Mouse (Mus musculus) cerebellum, adult 18-20 months (tissue): ENCODE measurements around the gene Vmn1r19.
"Not testable (repeated sequence)": the region's sequence is repeated elsewhere in the genome, so short reads cannot be mapped to it uniquely, and the experiment has no call there.

Experiments
- DNase-seq, 2 experiments: peaks; one replicate each; pipeline ENCODE4 v3.0.0; 2021

The Vmn1r19 gene

DNA sequence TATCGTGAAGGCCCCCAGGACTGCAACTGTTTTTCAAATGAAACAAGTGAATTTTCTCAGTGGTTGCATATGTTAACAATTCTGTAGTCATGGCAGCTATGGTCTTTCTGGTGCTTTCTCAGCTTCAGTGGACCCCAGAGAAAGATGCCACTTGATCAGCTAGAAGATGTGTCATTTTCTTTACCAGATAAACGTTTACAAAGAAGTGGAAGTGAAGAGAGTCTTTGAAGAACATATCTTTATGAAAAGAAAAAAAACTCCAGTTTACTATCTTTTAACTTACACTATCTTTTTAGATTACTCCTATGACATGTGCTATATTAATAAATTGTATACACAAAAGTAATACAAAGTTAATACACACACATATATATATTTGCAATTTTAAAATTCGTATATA is at the start of gene Vmn1r19:
Gene Vmn1r19, plus strand, starts transcription at position 301 of the 400 bp plus-strand sequence.
- not testable (repeated sequence) for DNase-seq

DNA sequence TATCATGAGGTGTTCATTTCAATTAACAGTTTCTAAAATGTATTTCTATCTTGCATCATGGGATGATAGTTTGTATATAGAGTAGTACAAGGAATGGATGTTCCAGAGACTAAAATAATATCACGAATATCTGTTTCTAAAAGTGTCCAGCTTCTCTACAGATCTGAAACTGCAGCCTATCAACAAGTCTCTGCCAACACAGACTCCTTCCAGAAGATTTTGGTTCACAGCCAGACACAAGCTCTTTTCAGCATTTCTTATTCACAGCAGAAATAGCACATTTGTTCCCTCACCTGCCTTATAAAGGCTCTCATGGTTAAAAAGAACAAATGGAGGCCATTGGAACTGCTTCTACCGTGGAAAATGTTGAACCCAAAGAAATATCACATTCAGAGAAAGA is 46.7 kb upstream of the Vmn1r19 start:
- no peak for DNase-seq

DNA sequence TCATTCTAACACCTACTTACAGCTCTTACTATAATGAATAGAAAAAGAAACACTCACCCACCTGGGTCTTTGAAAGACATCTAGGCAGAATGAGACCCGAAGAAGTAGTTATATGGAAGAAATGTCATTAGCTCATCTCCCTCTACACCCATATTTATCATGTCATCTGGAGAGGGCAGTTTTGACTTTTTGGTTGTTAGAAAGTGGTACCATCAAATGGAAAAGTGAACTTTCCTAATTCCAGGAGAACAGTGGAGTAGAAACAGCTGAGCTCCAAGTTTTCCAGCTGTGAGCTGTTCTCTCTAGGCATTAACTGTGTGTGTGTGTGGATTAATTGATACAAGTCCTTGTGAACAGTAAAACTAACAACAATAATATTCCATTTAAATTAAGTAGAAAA is 40.0 kb upstream of the Vmn1r19 start, which contains the start of gene Vmn1r17:
Gene Vmn1r17, minus strand, starts transcription at position 101 of the 400 bp plus-strand sequence.
- no peak for DNase-seq

DNA sequence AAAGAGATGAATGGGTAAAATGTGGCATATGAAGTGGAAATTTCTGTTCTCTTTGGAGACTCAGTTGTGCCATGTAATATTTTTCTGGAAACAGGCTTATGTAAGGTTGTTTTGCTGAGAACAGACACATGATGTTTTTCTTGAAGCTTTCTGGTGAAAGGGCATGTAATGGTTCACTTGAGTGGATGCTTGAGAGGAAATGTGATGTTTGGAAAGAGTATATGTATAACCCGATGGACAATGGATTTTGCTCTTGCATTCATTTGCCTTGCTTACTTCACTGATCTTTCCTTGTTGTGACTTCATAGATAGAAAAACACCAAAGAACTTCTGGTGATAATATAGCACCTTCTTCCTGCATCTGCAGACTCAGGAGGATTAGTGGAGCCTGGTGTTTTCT is 37.7 kb upstream of the Vmn1r19 start:
- DNase-seq = not testable (repeated sequence)

DNA sequence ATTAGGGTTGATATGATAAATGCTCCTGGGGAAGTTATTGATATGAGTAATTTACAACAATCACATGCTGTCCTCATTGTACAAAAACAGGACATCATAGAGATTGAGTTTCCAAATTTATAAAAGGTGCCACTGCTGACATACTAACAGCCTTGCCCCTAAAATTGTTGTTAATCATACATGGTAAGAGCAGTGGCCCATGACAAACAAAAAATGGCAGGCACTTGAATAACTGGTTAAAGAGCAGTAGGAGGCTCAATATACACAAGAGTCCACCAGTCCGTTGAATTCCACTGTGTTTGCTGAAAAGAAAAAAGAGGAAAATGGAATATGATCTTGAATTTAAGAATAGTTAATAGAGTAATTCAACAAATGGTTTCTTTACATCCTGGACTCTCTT is 36.1 kb upstream of the Vmn1r19 start:
- DNase-seq = no peak

DNA sequence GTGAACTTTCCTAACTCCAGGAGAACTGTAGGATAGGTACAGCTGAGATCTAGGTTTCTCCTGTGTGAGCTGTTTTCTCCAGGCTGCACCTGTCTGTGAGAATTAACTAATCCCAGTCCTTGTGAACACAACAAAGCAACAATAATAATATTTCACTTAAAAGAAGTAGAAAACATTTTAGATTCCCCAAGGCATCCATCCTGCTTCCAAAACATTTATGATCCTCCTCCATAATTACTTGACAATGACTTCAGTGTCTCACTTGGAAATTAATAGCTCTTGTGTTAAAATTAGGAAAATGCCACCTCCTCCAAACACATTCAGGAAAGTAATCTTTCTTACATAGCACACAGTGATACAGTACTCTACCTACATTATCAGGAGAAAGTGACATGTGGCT is 7.9 kb upstream of the Vmn1r19 start, which contains the start of gene Vmn1r18:
Gene Vmn1r18, minus strand, starts transcription at position 101 of the 400 bp plus-strand sequence.
- no peak for DNase-seq

DNA sequence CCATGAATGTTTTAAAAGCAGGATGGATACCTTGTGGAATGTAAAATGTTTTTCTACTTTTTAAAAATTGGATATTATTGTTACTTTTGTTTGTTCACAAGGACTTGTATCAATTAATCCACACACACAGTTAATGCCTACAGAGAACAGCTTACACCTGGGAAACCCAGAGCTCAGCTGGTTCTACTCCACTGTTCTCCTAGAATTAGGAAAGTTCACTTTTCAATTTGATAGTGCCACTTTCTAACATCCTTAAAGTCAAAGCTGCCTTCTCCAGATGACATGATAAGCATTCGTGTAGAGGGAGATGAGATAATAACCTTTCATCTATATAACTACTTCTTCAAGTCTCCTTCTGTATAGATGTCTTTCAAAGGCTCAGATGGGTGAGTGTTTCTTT is 25.1 kb downstream of the Vmn1r19 start, which contains the start of gene Vmn1r20:
Gene Vmn1r20, plus strand, starts transcription at position 301 of the 400 bp plus-strand sequence.
- DNase-seq = no peak

DNA sequence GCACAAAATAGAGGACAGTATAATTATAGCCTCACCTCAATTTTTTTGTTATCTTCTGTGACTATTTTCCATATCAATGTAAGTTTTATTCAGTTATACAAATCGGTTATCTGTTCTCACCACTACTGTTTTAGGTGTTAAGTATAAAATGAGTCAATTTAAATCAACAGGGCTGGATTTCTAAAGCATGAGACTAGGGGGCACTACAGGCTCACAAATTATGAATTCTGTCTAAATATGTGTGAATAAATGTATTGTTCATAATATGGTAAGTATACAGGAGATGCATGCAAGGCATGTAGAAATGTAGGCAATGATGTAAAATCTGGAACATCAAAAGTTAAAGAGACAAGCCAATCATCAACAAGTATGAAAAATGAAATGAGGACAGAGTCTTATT is 27.6 kb downstream of the Vmn1r19 start:
- DNase-seq = peak; percentile 2 to 3
